Mouse (Mus musculus) neural tube, embryonic 12.5 days (tissue): ENCODE results near the gene Car9. TPM values are rescaled to one million over a fixed set of nuclear protein-coding genes. Genes with fewer than 3 reads are reported as not detected.

Experiments
- ATAC-seq: fragments of 200-750 bp; cut with Nextera tagmentation; 2 replicates; pipeline ENCODE4 v1.8.0; 2017; ENCODE audit warnings: low read depth, mild to moderate bottlenecking, moderate TSS enrichment, moderate library complexity; ENCODE audit not compliant: low FRiP score
- H3K27ac ChIP-seq: fragments of 300-500 bp; sonication (generic); 2 replicates; pipeline ENCODE4 v1.5.1; 2016
- H3K27me3 ChIP-seq: fragments of 300-500 bp; sonication (generic); replicated peaks from 2 replicates; pipeline ENCODE4 v1.6.1; 2016; ENCODE audit warnings: mild to moderate bottlenecking
- H3K36me3 ChIP-seq: fragments of 300-500 bp; sonication (generic); 2 replicates; pipeline ENCODE4 v1.6.1; 2016; ENCODE audit warnings: mild to moderate bottlenecking
- H3K4me1 ChIP-seq: fragments of 300-500 bp; sonication (generic); 2 replicates; pipeline ENCODE4 v1.6.1; 2016
- H3K4me2 ChIP-seq: fragments of 300-500 bp; sonication (generic); replicated peaks from 2 replicates; pipeline ENCODE4 v1.6.1; 2016; ENCODE audit warnings: mild to moderate bottlenecking
- H3K4me3 ChIP-seq: fragments of 300-500 bp; sonication (generic); 2 replicates; pipeline ENCODE4 v1.5.1; 2016
- H3K9ac ChIP-seq: fragments of 300-500 bp; sonication (generic); 2 replicates; pipeline ENCODE4 v1.6.1; 2016; ENCODE audit warnings: mild to moderate bottlenecking
- H3K9me3 ChIP-seq: fragments of 300-500 bp; sonication (generic); 2 replicates; pipeline ENCODE4 v1.6.1; 2016; ENCODE audit warnings: mild to moderate bottlenecking
- WGBS: fragments of 180-500 bp; shearing (Covaris S2); methylation state at CpG from one replicate; pipeline ENCODE4 v1.1.7; 2016; 5-methylcytosine and 5-hydroxymethylcytosine counted together
- polyA plus RNA-seq: library from polyadenylated mRNA; unstranded; fragments of >200 nt; fragmentation: Nextera tagmentation; extraction: Ambion mirVana; gene quantifications from 2 replicates; pipeline ENCODE4 v1.2.1, GENCODE M21; 2016

The Car9 gene
- polyA plus RNA-seq, 1 experiment from 2014 or later, result 0.33 TPM

GRCm38 (mm10) chr4:43512653-43513052, 5.9 kb downstream of the Car9 start:
- no peak overlapping the region for H3K27ac ChIP-seq
- 71% methylated on average over 7 of the region's 7 CpGs for WGBS
- ATAC-seq, result no peak
- no peak overlapping the region for H3K4me3 ChIP-seq
- no peaks in the 10 kb centered on the region for H3K9me3 ChIP-seq
- no peaks in the 10 kb centered on the region for H3K36me3 ChIP-seq
- peaks cover 17% of the 10 kb centered on the region for H3K4me1 ChIP-seq
- H3K4me2 ChIP-seq, result no peak overlapping the region
- H3K27me3 ChIP-seq, result peaks cover 19% of the 10 kb centered on the region
- no peak overlapping the region for H3K9ac ChIP-seq

GRCm38 (mm10) chr4:43513300-43513699, 6.5 kb downstream of the Car9 start:
- no peak overlapping the region for H3K9ac ChIP-seq
- no peaks in the 10 kb centered on the region for H3K36me3 ChIP-seq
- H3K4me1 ChIP-seq, result peaks cover 11% of the 10 kb centered on the region
- no peak overlapping the region for H3K4me3 ChIP-seq
- no peak for ATAC-seq
- H3K27ac ChIP-seq, result no peak overlapping the region
- H3K9me3 ChIP-seq, result no peaks in the 10 kb centered on the region
- no peak overlapping the region for H3K4me2 ChIP-seq
- H3K27me3 ChIP-seq, result peaks cover 15% of the 10 kb centered on the region
- 91% methylated on average over 4 of the region's 4 CpGs for WGBS

GRCm38 (mm10) chr4:43513791-43514190, 7.0 kb downstream of the Car9 start:
- no peak overlapping the region for H3K9ac ChIP-seq
- no peak overlapping the region for H3K4me2 ChIP-seq
- no peak overlapping the region for H3K27ac ChIP-seq
- peaks cover 9% of the 10 kb centered on the region for H3K4me1 ChIP-seq
- no peak for ATAC-seq
- peaks cover 10% of the 10 kb centered on the region for H3K27me3 ChIP-seq
- WGBS, result 84% methylated on average over 4 of the region's 4 CpGs
- no peaks in the 10 kb centered on the region for H3K9me3 ChIP-seq
- H3K4me3 ChIP-seq, result no peak overlapping the region
- H3K36me3 ChIP-seq, result no peaks in the 10 kb centered on the region

GRCm38 (mm10) chr4:43515764-43516708, 9.3 kb downstream of the Car9 start:
- Histone ChIP-seq H3K27me3 (peaks cover 9% of the 10 kb centered on the region; the same call in 1 of the 2 replicates), H3K4me1 (0 out of 2 replicates have a peak, but pooled peaks cover 8% of the 10 kb centered on the region), H3K36me3 (no peaks in the 10 kb centered on the region), H3K9ac (no peak overlapping the region; the same call in 1 of the 2 replicates), H3K4me2 (no peak overlapping the region), H3K27ac (no peak overlapping the region), H3K4me3 (no peak overlapping the region), H3K9me3 (no peaks in the 10 kb centered on the region)
- ATAC-seq, result no peak
- 69% methylated on average over 11 of the region's 11 CpGs for WGBS

- Histone ChIP-seq H3K9ac (no peak overlapping the region), H3K27me3 (peaks cover 38% of the 10 kb centered on the region), H3K4me1 (peaks cover 25% of the 10 kb centered on the region), H3K36me3 (no peaks in the 10 kb centered on the region), H3K9me3 (no peaks in the 10 kb centered on the region), H3K4me2 (peak overlapping the region; percentile 32), H3K27ac (no peak overlapping the region), H3K4me3 (no peak overlapping the region)
- ATAC-seq, result no peak
- 15% methylated on average over 10 of the region's 10 CpGs for WGBS
Observed at GRCm38 (mm10) chr4:43519551-43519950, 12.8 kb downstream of the Car9 start.

GRCm38 (mm10) chr4:43519956-43520355, 13.2 kb downstream of the Car9 start:
- ATAC-seq, result no peak
- Histone ChIP-seq H3K36me3 (no peaks in the 10 kb centered on the region), H3K27me3 (peaks cover 42% of the 10 kb centered on the region), H3K9me3 (no peaks in the 10 kb centered on the region), H3K27ac (no peak overlapping the region), H3K4me3 (no peak overlapping the region), H3K4me2 (peak overlapping the region; percentile 32), H3K9ac (no peak overlapping the region), H3K4me1 (peaks cover 25% of the 10 kb centered on the region)
- whole genome bisulfite sequencing, result 14% methylated on average over 6 of the region's 6 CpGs

- H3K4me3 ChIP-seq, result no peak overlapping the region
- H3K4me2 ChIP-seq, result no peak overlapping the region
- peaks cover 17% of the 10 kb centered on the region for H3K4me1 ChIP-seq
- H3K9ac ChIP-seq, result no peak overlapping the region
- ATAC-seq, result no peak
- H3K27me3 ChIP-seq, result peaks cover 25% of the 10 kb centered on the region
- H3K27ac ChIP-seq, result no peak overlapping the region
- H3K36me3 ChIP-seq, result peaks cover 21% of the 10 kb centered on the region
- 66% methylated on average over 5 of the region's 5 CpGs for WGBS
- no peaks in the 10 kb centered on the region for H3K9me3 ChIP-seq
Observed at GRCm38 (mm10) chr4:43527880-43528279, 21.1 kb downstream of the Car9 start.

- no peak overlapping the region for H3K4me3 ChIP-seq
- H3K4me1 ChIP-seq, result peaks cover 11% of the 10 kb centered on the region
- H3K27ac ChIP-seq, result no peak overlapping the region
- H3K4me2 ChIP-seq, result no peak overlapping the region
- H3K9me3 ChIP-seq, result no peaks in the 10 kb centered on the region
- WGBS, result 77% methylated on average over 9 of the region's 9 CpGs
- peaks cover 19% of the 10 kb centered on the region for H3K27me3 ChIP-seq
- no peak overlapping the region for H3K9ac ChIP-seq
- no peak for ATAC-seq
- H3K36me3 ChIP-seq, result peaks cover 27% of the 10 kb centered on the region
Observed at GRCm38 (mm10) chr4:43528487-43528886, 21.7 kb downstream of the Car9 start.

- H3K4me3 ChIP-seq, result no peak overlapping the region
- no peak overlapping the region for H3K27ac ChIP-seq
- no peak overlapping the region for H3K9ac ChIP-seq
- H3K36me3 ChIP-seq, result peaks cover 43% of the 10 kb centered on the region
- no peak overlapping the region for H3K4me2 ChIP-seq
- no peaks in the 10 kb centered on the region for H3K4me1 ChIP-seq
- 76% methylated on average over 8 of the region's 8 CpGs for WGBS
- no peak; the same call in 1 of the 2 replicates for ATAC-seq
- no peaks in the 10 kb centered on the region for H3K9me3 ChIP-seq
- H3K27me3 ChIP-seq, result peaks cover 4% of the 10 kb centered on the region; the same call in 1 of the 2 replicates
Observed at GRCm38 (mm10) chr4:43530081-43530501, 23.3 kb downstream of the Car9 start.

GRCm38 (mm10) chr4:43530581-43530980, 23.8 kb downstream of the Car9 start:
- H3K9ac ChIP-seq, result no peak overlapping the region
- no peak overlapping the region for H3K27ac ChIP-seq
- H3K9me3 ChIP-seq, result no peaks in the 10 kb centered on the region
- H3K36me3 ChIP-seq, result peaks cover 48% of the 10 kb centered on the region
- ATAC-seq, result no peak
- 35% methylated on average over 7 of the region's 7 CpGs for WGBS
- H3K27me3 ChIP-seq, result peaks cover 4% of the 10 kb centered on the region; the same call in 1 of the 2 replicates
- H3K4me2 ChIP-seq, result no peak overlapping the region
- H3K4me3 ChIP-seq, result no peak overlapping the region
- no peaks in the 10 kb centered on the region for H3K4me1 ChIP-seq

- WGBS, result 85% methylated on average over 9 of the region's 9 CpGs
- Histone ChIP-seq H3K9ac (no peak overlapping the region), H3K27me3 (no peaks in the 10 kb centered on the region), H3K27ac (no peak overlapping the region), H3K9me3 (no peaks in the 10 kb centered on the region), H3K4me1 (no peaks in the 10 kb centered on the region), H3K36me3 (peaks cover 73% of the 10 kb centered on the region), H3K4me3 (no peak overlapping the region), H3K4me2 (no peak overlapping the region)
- no peak for ATAC-seq
Observed at GRCm38 (mm10) chr4:43533270-43533669, 26.5 kb downstream of the Car9 start.

GRCm38 (mm10) chr4:43535628-43536027, 28.9 kb downstream of the Car9 start:
- 98% methylated on average over 8 of the region's 8 CpGs for WGBS
- no peak for ATAC-seq

More at GRCm38 (mm10) chr4:43535628-43536027, 28.9 kb downstream of the Car9 start:
- Histone ChIP-seq H3K27me3 (no peaks in the 10 kb centered on the region), H3K4me1 (no peaks in the 10 kb centered on the region), H3K27ac (no peak overlapping the region), H3K4me3 (no peak overlapping the region), H3K36me3 (peaks cover 96% of the 10 kb centered on the region), H3K4me2 (no peak overlapping the region), H3K9me3 (no peaks in the 10 kb centered on the region), H3K9ac (no peak overlapping the region)
